Mouse (Mus musculus) erythroblast, embryonic 14.5 days (primary cell): ENCODE results near the gene Plekha5. TPM values are rescaled to one million over a fixed set of nuclear protein-coding genes. Genes with fewer than 3 reads are reported as not detected.

Source experiments
- H3K27me3 ChIP-seq: 2 replicates; pipeline ENCODE4 v1.6.1; 2012; ENCODE audit warnings: inconsistent platforms; ENCODE audit not compliant: control insufficient read depth
- H3K36me3 ChIP-seq: 2 replicates; pipeline ENCODE4 v1.6.1; 2012; ENCODE audit warnings: mild to moderate bottlenecking, inconsistent platforms; ENCODE audit not compliant: control insufficient read depth
- H3K4me1 ChIP-seq: 2 replicates; pipeline ENCODE4 v1.6.1; 2012; ENCODE audit warnings: inconsistent platforms; ENCODE audit not compliant: control insufficient read depth
- H3K4me3 ChIP-seq: replicated peaks from 2 replicates; pipeline ENCODE3; 2012; ENCODE audit warnings: moderate library complexity, mild to moderate bottlenecking, inconsistent platforms
- H3K9me3 ChIP-seq: 2 replicates; pipeline ENCODE4 v1.6.1; 2012; ENCODE audit warnings: low read length, inconsistent platforms, mixed read lengths; ENCODE audit not compliant: control insufficient read depth
- GATA1 ChIP-seq: IDR thresholded peaks from 2 replicates; pipeline ENCODE4 v1.6.1; 2012; ENCODE audit warnings: low read length, inconsistent platforms, mixed read lengths
- TAL1 ChIP-seq: IDR thresholded peaks from 3 replicates; pipeline ENCODE4 v1.6.1; 2012; ENCODE audit warnings: low read length, inconsistent platforms, mixed read lengths
- polyA plus RNA-seq: library from polyadenylated mRNA; stranded (reverse); fragments of >175 nt; gene quantifications from 2 replicates; pipeline ENCODE4 v1.2.3, GENCODE M21; 2012

The Plekha5 gene
- polyA plus RNA-seq, 1 experiment = 0.01 TPM

DNA sequence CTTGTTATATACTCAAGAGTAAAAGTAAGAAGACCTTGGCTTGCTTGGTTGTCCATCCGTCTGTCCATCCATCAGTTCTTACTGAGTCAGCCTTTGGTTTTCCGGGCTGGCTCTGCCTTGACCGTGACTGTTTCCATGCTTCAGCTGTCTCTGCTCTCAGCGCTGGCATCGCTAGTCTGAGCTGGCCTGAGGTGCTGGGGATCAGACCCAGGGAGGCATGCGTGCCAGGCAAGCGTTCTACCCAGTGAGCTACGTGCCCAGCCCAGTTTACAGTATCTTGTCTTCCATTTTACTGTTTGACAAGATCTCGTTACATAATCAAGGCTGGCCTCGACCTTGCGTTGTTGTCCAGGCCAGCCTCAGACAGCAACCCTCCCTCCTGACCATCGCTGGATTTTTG lies 44.0 kb downstream of the Plekha5 start:
- Histone ChIP-seq H3K4me3 (no peak overlapping the region), H3K9me3 (no peaks in the 10 kb centered on the region), H3K27me3 (no peaks in the 10 kb centered on the region), H3K4me1 (no peaks in the 10 kb centered on the region; the same call in 1 of the 2 replicates), H3K36me3 (no peaks in the 10 kb centered on the region)
- TF ChIP-seq GATA1 (no peak), TAL1 (no peak)

- no peaks in the 10 kb centered on the region for H3K9me3 ChIP-seq
- H3K27me3 ChIP-seq = no peaks in the 10 kb centered on the region
- no peak overlapping the region for H3K4me3 ChIP-seq
- H3K4me1 ChIP-seq = no peaks in the 10 kb centered on the region; the same call in 1 of the 2 replicates
- TF ChIP-seq TAL1 (no peak), GATA1 (no peak)
- no peaks in the 10 kb centered on the region for H3K36me3 ChIP-seq
Observed at GRCm38 (mm10) chr6:140469791-140470190, 45.9 kb downstream of the Plekha5 start.

- Histone ChIP-seq H3K9me3 (no peaks in the 10 kb centered on the region), H3K4me3 (no peak overlapping the region), H3K4me1 (no peaks in the 10 kb centered on the region), H3K27me3 (no peaks in the 10 kb centered on the region), H3K36me3 (no peaks in the 10 kb centered on the region)
- TF ChIP-seq TAL1 = no peak
- no peak for TF ChIP-seq GATA1
Observed at GRCm38 (mm10) chr6:140471751-140472150, 47.9 kb downstream of the Plekha5 start.

DNA sequence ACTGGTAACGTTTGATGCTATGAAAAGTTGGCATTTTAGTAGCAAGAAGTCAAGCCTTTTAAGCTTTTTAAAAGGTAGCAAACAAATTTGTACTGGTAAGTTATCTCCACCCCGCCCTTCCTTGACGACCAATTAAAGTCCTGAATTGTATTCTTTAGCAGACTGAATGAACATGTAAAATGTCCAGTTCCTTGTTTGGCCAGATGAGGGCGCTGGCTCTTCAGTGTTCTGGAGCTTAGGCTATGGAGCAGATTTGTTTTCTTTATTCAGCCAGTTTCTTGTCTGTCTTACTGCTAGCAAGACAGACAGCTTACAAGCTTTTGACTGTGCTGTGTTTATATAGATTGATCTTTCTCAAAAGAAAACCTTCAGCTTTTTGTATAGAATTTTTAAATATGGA lies 48.5 kb downstream of the Plekha5 start:
- no peaks in the 10 kb centered on the region for H3K36me3 ChIP-seq
- H3K27me3 ChIP-seq = no peaks in the 10 kb centered on the region
- no peaks in the 10 kb centered on the region for H3K4me1 ChIP-seq
- H3K4me3 ChIP-seq = no peak overlapping the region
- TF ChIP-seq GATA1 = no peak
- no peak for TF ChIP-seq TAL1
- no peaks in the 10 kb centered on the region for H3K9me3 ChIP-seq

DNA sequence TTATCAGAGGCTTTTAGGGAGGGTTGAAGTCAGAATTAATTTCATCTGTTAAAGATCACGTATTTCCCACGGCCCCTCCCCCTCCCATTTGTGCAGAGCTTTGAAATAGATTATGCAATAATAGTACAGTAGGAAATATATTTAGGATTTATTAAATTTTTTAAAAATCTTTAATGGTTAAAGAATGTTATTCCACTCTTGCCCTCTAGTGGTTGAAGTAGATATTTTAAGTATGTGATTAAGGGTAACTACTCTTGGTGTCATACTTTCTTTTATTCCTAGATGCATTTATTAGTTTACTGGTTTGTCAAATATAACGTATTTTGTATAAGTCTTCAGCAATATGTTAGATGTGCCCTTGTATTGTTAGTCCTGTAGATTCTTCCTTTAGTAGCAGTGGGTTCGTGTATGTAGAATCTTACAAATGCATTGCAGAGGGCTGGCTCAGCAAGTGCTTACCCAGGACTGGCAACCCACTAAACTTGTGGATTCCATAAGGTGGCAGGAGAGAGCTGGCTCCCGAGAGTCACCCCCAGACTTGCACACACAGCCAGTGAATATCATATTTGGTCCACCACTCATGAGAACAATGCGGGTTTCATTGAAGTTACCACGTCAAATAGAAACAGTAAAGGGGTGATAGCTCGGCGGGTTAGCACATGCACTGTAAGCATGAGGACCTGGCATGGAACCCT lies 51.7 kb downstream of the Plekha5 start:
- Histone ChIP-seq H3K9me3 (no peaks in the 10 kb centered on the region), H3K27me3 (no peaks in the 10 kb centered on the region), H3K36me3 (no peaks in the 10 kb centered on the region), H3K4me1 (no peaks in the 10 kb centered on the region), H3K4me3 (no peak overlapping the region)
- no peak for TF ChIP-seq GATA1
- no peak for TF ChIP-seq TAL1

DNA sequence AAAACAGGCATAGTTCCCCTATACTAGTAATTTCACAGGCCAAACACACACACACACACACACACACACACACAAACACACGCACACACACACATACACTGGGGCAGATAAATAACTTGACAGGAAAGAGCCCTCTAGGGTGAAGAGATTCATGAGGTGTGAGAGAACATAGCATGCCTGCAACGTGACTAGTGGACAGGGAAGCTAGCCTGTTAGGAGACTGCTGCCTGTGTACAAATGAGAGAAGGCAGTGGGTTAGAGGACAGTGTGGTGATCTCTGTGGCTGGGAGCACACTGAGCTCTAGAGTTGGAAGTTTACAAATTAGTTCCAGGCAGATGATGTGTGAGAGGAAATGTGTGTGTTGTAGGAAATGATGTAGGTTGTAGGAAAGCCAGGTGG lies 53.1 kb downstream of the Plekha5 start:
- Histone ChIP-seq H3K36me3 (no peaks in the 10 kb centered on the region), H3K9me3 (no peaks in the 10 kb centered on the region), H3K27me3 (no peaks in the 10 kb centered on the region), H3K4me1 (no peaks in the 10 kb centered on the region), H3K4me3 (no peak overlapping the region)
- TF ChIP-seq GATA1 = no peak
- TF ChIP-seq TAL1 = no peak

GRCm38 (mm10) chr6:140478031-140478430 lies 54.2 kb downstream of the Plekha5 start:
- Histone ChIP-seq H3K4me3 (no peak overlapping the region), H3K4me1 (no peaks in the 10 kb centered on the region), H3K9me3 (no peaks in the 10 kb centered on the region), H3K27me3 (no peaks in the 10 kb centered on the region), H3K36me3 (no peaks in the 10 kb centered on the region)
- no peak for TF ChIP-seq GATA1
- TF ChIP-seq TAL1 = no peak

DNA sequence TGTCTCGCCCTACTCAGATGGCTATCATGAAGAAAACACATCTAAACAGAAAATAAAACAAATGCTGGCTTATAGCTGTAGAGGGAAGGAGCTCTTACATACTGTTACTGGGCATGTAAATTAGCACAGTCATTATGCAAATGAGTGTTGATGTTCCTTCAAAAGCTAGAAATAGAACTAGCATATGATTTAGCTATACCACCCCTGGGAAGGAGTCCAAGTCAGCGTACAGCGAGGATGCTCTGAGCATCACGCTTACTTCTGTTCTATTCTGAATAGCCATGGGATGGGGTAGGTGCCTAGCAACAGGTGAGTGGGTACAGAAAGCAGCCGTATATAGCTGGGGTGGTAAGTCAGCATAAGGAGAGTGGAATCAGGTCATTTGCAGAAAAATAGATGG lies 55.1 kb downstream of the Plekha5 start:
- H3K4me1 ChIP-seq = no peaks in the 10 kb centered on the region
- no peaks in the 10 kb centered on the region for H3K27me3 ChIP-seq
- no peaks in the 10 kb centered on the region for H3K36me3 ChIP-seq
- no peak for TF ChIP-seq GATA1
- TF ChIP-seq TAL1 = no peak
- no peak overlapping the region for H3K4me3 ChIP-seq
- no peaks in the 10 kb centered on the region for H3K9me3 ChIP-seq

DNA sequence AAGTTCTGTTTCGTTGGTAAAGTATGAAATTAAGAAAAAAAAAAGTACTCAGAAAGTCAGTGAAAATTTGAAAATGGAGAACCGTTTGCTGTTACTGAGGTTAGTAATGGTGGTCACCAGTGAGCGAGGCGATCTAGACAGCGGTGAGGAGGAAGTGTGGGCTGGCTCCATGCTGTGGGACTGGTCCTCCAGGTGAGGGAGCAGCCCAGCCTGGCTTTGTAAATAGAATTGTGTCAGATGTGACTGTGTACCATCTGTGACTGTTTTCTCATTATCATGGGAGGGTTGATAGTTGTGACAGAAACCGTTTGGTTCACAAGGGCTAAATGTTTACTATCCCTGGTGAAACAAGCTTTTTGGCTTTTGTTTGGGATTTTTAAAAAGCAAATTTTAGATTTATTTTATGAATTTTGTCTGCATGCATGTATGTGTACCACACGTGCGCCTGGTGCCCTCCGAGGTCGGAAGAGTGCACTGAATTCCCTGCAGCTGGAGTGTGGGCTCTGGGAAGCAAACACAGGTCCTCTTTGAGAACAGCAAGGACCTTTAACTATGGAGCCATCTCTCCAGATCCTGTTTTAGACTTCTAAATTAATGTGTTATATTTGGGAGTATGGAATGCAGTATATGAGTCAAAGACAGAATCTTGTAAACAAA lies 56.7 kb downstream of the Plekha5 start:
- Histone ChIP-seq H3K4me1 (no peaks in the 10 kb centered on the region), H3K4me3 (no peak overlapping the region), H3K36me3 (no peaks in the 10 kb centered on the region), H3K9me3 (no peaks in the 10 kb centered on the region), H3K27me3 (no peaks in the 10 kb centered on the region)
- no peak for TF ChIP-seq TAL1
- no peak for TF ChIP-seq GATA1
